ENCODE assay signal across 12 mouse cellular contexts in genomic region chr17:44300236-44300635, GRCm38 (mm10).
A peak's percentile ranks its signal among the peaks of the same experiment; 100 is the strongest.
DNase-seq lines count a peak whose midpoint lies in the region; ATAC-seq and TF ChIP-seq lines count a peak whose summit lies in the region.
"Had no signal": no experiment of that assay in that cellular context is flagged by ENCODE, and none has a peak within 500 bp of the region (broad histone marks: within the 10 kb centered on the region; RNA-seq: fewer than 3 reads in every experiment).

No protein-coding gene starts in this region.

- 36% methylated on average over 5 of the region's 5 CpGs for WGBS in heart, embryonic 12.5 days
- WGBS in lung, embryonic 14.5 days = 15% methylated on average over 5 of the region's 5 CpGs
- 49% methylated on average over 5 of the region's 5 CpGs for WGBS in lung, adult 2 months
- WGBS in embryonic facial prominence, embryonic 14.5 days = 22% methylated on average over 5 of the region's 5 CpGs
- 12% methylated on average over 5 of the region's 5 CpGs for WGBS in limb, embryonic 15.5 days

- no peak for ATAC-seq in heart, embryonic 12.5 days (ENCODE audit: insufficient number of reproducible peaks, low FRiP score)
- ATAC-seq in lung, embryonic 14.5 days (ENCODE audit: insufficient read depth) = peak; percentile 42; the same call in 1 of the 2 replicates
- 0 out of 2 replicates have a peak, but pooled peaks have one; percentile 47 for ATAC-seq in embryonic facial prominence, embryonic 14.5 days (ENCODE audit: low read depth)
- no peak for ATAC-seq in limb, embryonic 15.5 days (ENCODE audit: insufficient number of reproducible peaks, low FRiP score, low TSS enrichment, low read depth)
- no peak for ATAC-seq in monocyte, adult 5-6 weeks (replicated peaks; ENCODE audit: insufficient number of reproducible peaks, low FRiP score, low TSS enrichment, poor library complexity, severe bottlenecking)

- TF ChIP-seq POLR2A in lung, adult 2 months (IDR thresholded peaks at IDR 0.05; ENCODE audit: borderline replicate concordance, extremely low read depth, low read depth, low read length) = no peak

- H3K9me3 ChIP-seq in heart, embryonic 12.5 days (replicated peaks) = no peaks in the 10 kb centered on the region
- H3K9me3 ChIP-seq in lung, embryonic 14.5 days (ENCODE audit: low read depth, low read length) = no peaks in the 10 kb centered on the region
- H3K9me3 ChIP-seq in embryonic facial prominence, embryonic 14.5 days (ENCODE audit: control insufficient read depth, low read length) = no peaks in the 10 kb centered on the region
- H3K9me3 ChIP-seq in limb, embryonic 15.5 days = no peaks in the 10 kb centered on the region
- H3K9me3 ChIP-seq: midbrain, embryonic 13.5 days had no signal

- peak overlapping the region; percentile 51 for H3K4me2 ChIP-seq in heart, embryonic 12.5 days
- H3K4me2 ChIP-seq in lung, embryonic 14.5 days = no peak overlapping the region
- 0 out of 2 replicates have a peak overlapping the region, but pooled peaks have one; percentile 13 for H3K4me2 ChIP-seq in embryonic facial prominence, embryonic 14.5 days (ENCODE audit: low read depth, low read length)
- H3K4me2 ChIP-seq in limb, embryonic 15.5 days = no peak overlapping the region
- H3K4me2 ChIP-seq: midbrain, embryonic 13.5 days had no signal

- intact Hi-C loops in heart, postnatal 10 days (cut with DNase I) = loop anchor here (5.0 kb wide), 1 partner anchor 47 kb away; no protein-coding TSS in a partner anchor
- intact Hi-C loops in gastrocnemius, adult 2 months (cut with DNase I) = no loop called here

- H3K4me3 ChIP-seq in heart, embryonic 12.5 days = no peak overlapping the region
- H3K4me3 ChIP-seq in lung, embryonic 14.5 days (ENCODE audit: low read depth, low read length) = no peak overlapping the region
- no peak overlapping the region for H3K4me3 ChIP-seq in lung, adult 2 months (replicated peaks; ENCODE audit: extremely low read depth, low read depth, low read length)
- H3K4me3 ChIP-seq in embryonic facial prominence, embryonic 14.5 days (ENCODE audit: low read depth, low read length) = no peak overlapping the region
- H3K4me3 ChIP-seq in limb, embryonic 15.5 days = no peak overlapping the region
- no peak overlapping the region for H3K4me3 ChIP-seq in gastrocnemius, adult 2 months
- H3K4me3 ChIP-seq: midbrain, embryonic 13.5 days had no signal

- no peak overlapping the region for H3K9ac ChIP-seq in heart, embryonic 12.5 days
- H3K9ac ChIP-seq in lung, embryonic 14.5 days = no peak overlapping the region
- H3K9ac ChIP-seq in embryonic facial prominence, embryonic 14.5 days (ENCODE audit: low read depth, low read length) = no peak overlapping the region
- H3K9ac ChIP-seq in limb, embryonic 15.5 days = no peak overlapping the region
- H3K9ac ChIP-seq: midbrain, embryonic 13.5 days had no signal

- no peak for DNase-seq in heart, postnatal 10 days
- DNase-seq in lung, embryonic 14.5 days = peak; percentile 27
- no peak for DNase-seq in lung, adult 2 months
- peak; percentile 74 for DNase-seq in embryonic facial prominence, embryonic 14.5 days (ENCODE audit: low spot score)
- DNase-seq in gastrocnemius, adult 2 months = no peak
- DNase-seq: B cell, adult 2 months; cerebellum, postnatal 36 days; thymus, postnatal 14 days had no signal

- no peak overlapping the region for H3K27ac ChIP-seq in heart, embryonic 12.5 days (ENCODE audit: poor library complexity, severe bottlenecking)
- H3K27ac ChIP-seq in lung, embryonic 14.5 days (ENCODE audit: low read depth) = peak overlapping the region; percentile 56; the same call in 1 of the 2 replicates
- H3K27ac ChIP-seq in embryonic facial prominence, embryonic 14.5 days (replicated peaks; ENCODE audit: low read depth, low read length) = peak overlapping the region; percentile 30
- peak overlapping the region; percentile 38 for H3K27ac ChIP-seq in limb, embryonic 15.5 days
- no peak overlapping the region for H3K27ac ChIP-seq in gastrocnemius, adult 2 months
- H3K27ac ChIP-seq: midbrain, embryonic 13.5 days had no signal

- no peaks in the 10 kb centered on the region for H3K36me3 ChIP-seq in heart, embryonic 12.5 days
- H3K36me3 ChIP-seq in lung, embryonic 14.5 days (ENCODE audit: insufficient read depth) = no peaks in the 10 kb centered on the region
- H3K36me3 ChIP-seq in embryonic facial prominence, embryonic 14.5 days (ENCODE audit: control insufficient read depth, insufficient read depth, low read length) = no peaks in the 10 kb centered on the region
- H3K36me3 ChIP-seq in limb, embryonic 15.5 days = no peaks in the 10 kb centered on the region
- H3K36me3 ChIP-seq: midbrain, embryonic 13.5 days had no signal

- no peak for TF ChIP-seq CTCF in lung, embryonic 14.5 days (IDR thresholded peaks at IDR 0.05; ENCODE audit: low read depth)
- no peak for TF ChIP-seq CTCF in lung, adult 2 months (IDR thresholded peaks at IDR 0.05; ENCODE audit: insufficient read depth, low read length)
- TF ChIP-seq CTCF in gastrocnemius, adult 2 months (IDR thresholded peaks at IDR 0.05) = no peak

- peaks cover 19% of the 10 kb centered on the region for H3K4me1 ChIP-seq in heart, embryonic 12.5 days (replicated peaks)
- H3K4me1 ChIP-seq in lung, embryonic 14.5 days (ENCODE audit: insufficient read depth) = 0 out of 2 replicates have a peak, but pooled peaks cover 5% of the 10 kb centered on the region
- no peaks in the 10 kb centered on the region for H3K4me1 ChIP-seq in lung, adult 2 months (ENCODE audit: control insufficient read depth, insufficient read depth, low read length)
- H3K4me1 ChIP-seq in embryonic facial prominence, embryonic 14.5 days (ENCODE audit: control insufficient read depth, insufficient read depth, low read length) = peaks cover 16% of the 10 kb centered on the region
- peaks cover 20% of the 10 kb centered on the region for H3K4me1 ChIP-seq in limb, embryonic 15.5 days

- peaks cover 15% of the 10 kb centered on the region for H3K27me3 ChIP-seq in heart, embryonic 12.5 days (replicated peaks)
- peaks cover 4% of the 10 kb centered on the region; the same call in 1 of the 2 replicates for H3K27me3 ChIP-seq in lung, embryonic 14.5 days (ENCODE audit: insufficient read depth, low read length)
- H3K27me3 ChIP-seq in embryonic facial prominence, embryonic 14.5 days (replicated peaks; ENCODE audit: control insufficient read depth, insufficient read depth, low read length) = no peaks in the 10 kb centered on the region
- 0 out of 2 replicates have a peak, but pooled peaks cover 3% of the 10 kb centered on the region for H3K27me3 ChIP-seq in limb, embryonic 15.5 days
- H3K27me3 ChIP-seq: midbrain, embryonic 13.5 days had no signal

Comparison
In these comparisons a context has a peak if more than half of its experiments do, and no peak if none do; other contexts are left out.
1. DNase-seq: peak in lung, embryonic 14.5 days (single experiment) and embryonic facial prominence, embryonic 14.5 days (single experiment); none in heart, postnatal 10 days (0 of 2), lung, adult 2 months (single experiment) and gastrocnemius, adult 2 months (single experiment).
2. ATAC-seq: peak in lung, embryonic 14.5 days (single experiment) and embryonic facial prominence, embryonic 14.5 days (single experiment); none in heart, embryonic 12.5 days (single experiment), limb, embryonic 15.5 days (single experiment) and monocyte, adult 5-6 weeks (single experiment).
3. H3K27ac ChIP-seq: peak in lung, embryonic 14.5 days (single experiment), embryonic facial prominence, embryonic 14.5 days (single experiment) and limb, embryonic 15.5 days (single experiment); none in heart, embryonic 12.5 days (single experiment) and gastrocnemius, adult 2 months (single experiment).
4. H3K4me2 ChIP-seq: peak in heart, embryonic 12.5 days (single experiment) and embryonic facial prominence, embryonic 14.5 days (single experiment); none in lung, embryonic 14.5 days (single experiment) and limb, embryonic 15.5 days (single experiment).